Mouse (Mus musculus) embryonic facial prominence, embryonic 15.5 days (tissue): Measurements from ENCODE around the gene Fam181a. TPM values are rescaled to one million over a fixed set of nuclear protein-coding genes. Genes with fewer than 3 reads are reported as not detected.
A peak's percentile ranks its signal among the peaks of the same experiment; 100 is the strongest.

ENCODE experiments used
- ATAC-seq: fragments of 200-750 bp; cut with Nextera tagmentation; 2 replicates; pipeline ENCODE4 v1.8.0; 2017; ENCODE audit warnings: low read depth, moderate TSS enrichment; ENCODE audit not compliant: insufficient number of reproducible peaks, low FRiP score, low TSS enrichment
- H3K27ac ChIP-seq: fragments of 300-500 bp; sonication (generic); replicated peaks from 2 replicates; pipeline ENCODE4 v1.5.1; 2015; ENCODE audit warnings: mild to moderate bottlenecking, inconsistent platforms
- H3K27me3 ChIP-seq: fragments of 300-500 bp; sonication (generic); 2 replicates; pipeline ENCODE4 v1.6.1; 2015; ENCODE audit warnings: inconsistent platforms
- H3K36me3 ChIP-seq: fragments of 300-500 bp; sonication (generic); 2 replicates; pipeline ENCODE4 v1.6.1; 2015; ENCODE audit warnings: mild to moderate bottlenecking, inconsistent platforms
- H3K4me1 ChIP-seq: fragments of 300-500 bp; sonication (generic); 2 replicates; pipeline ENCODE4 v1.6.1; 2015; ENCODE audit warnings: inconsistent platforms
- H3K4me2 ChIP-seq: fragments of 300-500 bp; sonication (generic); replicated peaks from 2 replicates; pipeline ENCODE4 v1.6.1; 2015; ENCODE audit warnings: mild to moderate bottlenecking, inconsistent platforms
- H3K4me3 ChIP-seq: fragments of 300-500 bp; sonication (generic); replicated peaks from 2 replicates; pipeline ENCODE4 v1.5.1; 2015; ENCODE audit warnings: mild to moderate bottlenecking, inconsistent platforms
- H3K9ac ChIP-seq: fragments of 300-500 bp; sonication (generic); 2 replicates; pipeline ENCODE4 v1.6.1; 2015; ENCODE audit warnings: inconsistent platforms
- H3K9me3 ChIP-seq: fragments of 300-500 bp; sonication (generic); replicated peaks from 2 replicates; pipeline ENCODE4 v1.6.1; 2016; ENCODE audit warnings: inconsistent platforms
- WGBS: fragments of 180-500 bp; shearing (Covaris S2); methylation state at CpG from one replicate; pipeline ENCODE4 v1.1.7; 2015; 5-methylcytosine and 5-hydroxymethylcytosine counted together
- polyA plus RNA-seq: library from polyadenylated mRNA; unstranded; fragments of >200 nt; fragmentation: Nextera tagmentation; extraction: Ambion mirVana; gene quantifications from 2 replicates; pipeline ENCODE4 v1.2.1, GENCODE M21; 2015

The Fam181a gene
- polyA plus RNA-seq, 1 experiment from 2014 or later = not detected

DNA sequence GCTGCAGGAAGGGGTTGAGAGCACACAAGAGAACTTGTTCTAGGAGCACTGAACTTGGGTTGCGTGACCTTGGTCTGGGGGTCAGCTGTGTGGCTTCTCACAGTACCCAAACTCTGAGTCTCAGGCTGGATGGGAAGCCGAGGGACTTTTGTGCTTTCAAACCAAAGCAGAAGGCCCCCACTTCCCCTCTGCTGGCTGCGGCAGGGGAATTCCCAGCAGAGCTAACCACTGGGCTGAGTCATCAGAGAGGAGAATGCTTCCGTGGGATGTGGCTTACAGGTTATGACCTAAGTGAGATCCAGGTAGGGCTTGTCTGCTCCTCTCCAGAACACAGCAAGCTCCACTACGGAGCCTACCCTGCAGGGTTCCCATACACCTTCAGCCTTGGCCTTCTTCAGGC lies 30.4 kb downstream of the Fam181a start:
- no peaks in the 10 kb centered on the region for H3K9me3 ChIP-seq
- no peak for ATAC-seq
- no peak overlapping the region for H3K9ac ChIP-seq
- H3K4me2 ChIP-seq = no peak overlapping the region
- no peaks in the 10 kb centered on the region for H3K27me3 ChIP-seq
- 84% methylated on average over 5 of the region's 5 CpGs for WGBS
- no peaks in the 10 kb centered on the region for H3K4me1 ChIP-seq
- no peak overlapping the region for H3K4me3 ChIP-seq
- no peak overlapping the region for H3K27ac ChIP-seq
- no peaks in the 10 kb centered on the region for H3K36me3 ChIP-seq

DNA sequence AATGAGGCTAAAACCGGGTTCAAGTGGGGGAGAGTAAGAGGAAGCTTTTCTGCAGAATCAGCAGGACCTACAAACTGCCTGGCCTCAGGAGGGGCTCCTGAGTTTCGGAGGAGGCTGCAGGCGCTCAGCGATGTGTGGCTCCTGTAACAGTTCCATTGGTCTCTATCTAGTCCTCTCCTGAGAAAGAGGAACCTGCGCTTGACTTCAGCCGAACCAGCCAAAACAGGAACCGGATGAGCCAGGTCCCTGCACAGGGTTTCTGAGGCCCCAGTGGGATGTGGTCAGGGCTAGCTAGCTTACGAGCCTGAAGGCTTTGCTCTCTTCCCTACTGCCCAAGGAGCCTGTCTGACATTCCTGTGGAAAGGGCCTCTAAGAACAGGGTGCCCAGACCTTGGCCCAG lies 32.7 kb downstream of the Fam181a start:
- Histone ChIP-seq H3K27ac (no peak overlapping the region), H3K36me3 (no peaks in the 10 kb centered on the region), H3K27me3 (no peaks in the 10 kb centered on the region), H3K9me3 (no peaks in the 10 kb centered on the region), H3K4me2 (no peak overlapping the region), H3K4me3 (no peak overlapping the region), H3K4me1 (no peaks in the 10 kb centered on the region), H3K9ac (no peak overlapping the region)
- 70% methylated on average over 8 of the region's 8 CpGs for WGBS
- ATAC-seq = no peak

DNA sequence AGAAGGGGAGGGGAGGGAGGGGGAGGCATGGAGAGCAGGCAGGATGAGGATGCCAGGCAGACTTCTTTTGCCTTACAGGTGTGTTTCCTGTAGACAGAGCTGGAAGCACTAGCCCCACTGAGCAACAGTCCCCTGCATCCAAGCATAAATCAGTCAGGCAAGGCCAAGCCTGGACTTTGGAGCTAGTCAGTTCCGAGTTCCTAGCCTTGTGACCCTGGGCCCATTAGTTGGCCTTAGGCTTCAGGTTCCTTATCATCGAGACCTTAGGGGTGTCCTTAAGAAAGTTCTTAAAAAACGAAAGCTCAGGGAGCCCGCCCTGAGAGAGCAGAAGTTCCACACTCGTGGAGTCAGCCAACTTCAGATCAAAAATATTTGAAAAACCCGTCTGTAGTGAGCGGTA lies 34.2 kb downstream of the Fam181a start:
- no peaks in the 10 kb centered on the region for H3K9me3 ChIP-seq
- H3K4me3 ChIP-seq = no peak overlapping the region
- no peak for ATAC-seq
- no peak overlapping the region for H3K4me2 ChIP-seq
- no peaks in the 10 kb centered on the region for H3K4me1 ChIP-seq
- no peaks in the 10 kb centered on the region for H3K27me3 ChIP-seq
- no peak overlapping the region for H3K9ac ChIP-seq
- 79% methylated on average over 7 of the region's 7 CpGs for WGBS
- H3K27ac ChIP-seq = no peak overlapping the region
- H3K36me3 ChIP-seq = no peaks in the 10 kb centered on the region

DNA sequence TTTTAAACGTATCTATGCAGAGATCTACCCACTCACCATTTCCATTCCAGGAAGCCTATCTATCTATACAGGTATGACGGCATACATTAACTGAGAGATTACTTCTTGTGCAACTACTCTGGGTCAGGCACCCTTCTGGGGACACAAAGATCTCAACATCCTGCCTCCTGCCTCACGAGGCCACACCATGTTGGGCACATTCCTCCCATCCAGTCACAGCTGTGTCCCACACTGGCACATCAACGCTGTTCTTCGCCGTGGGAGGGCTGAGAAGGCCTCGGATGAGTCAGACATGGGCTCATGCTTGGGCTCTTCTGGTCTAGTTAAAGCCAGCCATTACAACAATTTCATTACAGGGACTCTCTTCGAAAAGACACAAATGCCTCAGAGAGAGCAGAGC lies 36.2 kb downstream of the Fam181a start:
- Histone ChIP-seq H3K27me3 (no peaks in the 10 kb centered on the region), H3K27ac (no peak overlapping the region), H3K4me1 (no peaks in the 10 kb centered on the region), H3K9ac (no peak overlapping the region), H3K4me2 (no peak overlapping the region), H3K4me3 (no peak overlapping the region), H3K36me3 (no peaks in the 10 kb centered on the region), H3K9me3 (no peaks in the 10 kb centered on the region)
- 79% methylated on average over 8 of the region's 8 CpGs for WGBS
- no peak for ATAC-seq

DNA sequence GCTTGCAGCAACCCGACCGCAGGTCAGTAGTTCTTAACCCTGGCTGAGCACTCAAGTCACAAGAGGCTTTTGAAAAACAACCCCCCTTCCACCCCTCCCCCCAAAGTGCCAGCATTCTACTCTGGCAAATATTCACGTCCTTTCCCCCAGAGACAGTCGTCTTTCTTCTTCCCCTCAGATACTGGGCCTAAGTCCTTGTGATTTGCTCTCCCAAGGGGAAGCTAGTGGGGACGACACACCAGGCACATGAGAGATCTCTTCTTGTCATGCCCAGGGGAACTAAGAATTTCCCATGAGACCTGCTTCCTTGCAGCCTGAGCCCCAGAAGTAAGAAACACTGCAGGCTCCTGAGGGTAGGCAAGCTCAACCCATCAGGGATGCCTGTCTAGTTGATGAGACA lies 36.6 kb downstream of the Fam181a start:
- Histone ChIP-seq H3K9me3 (no peaks in the 10 kb centered on the region), H3K4me3 (no peak overlapping the region), H3K27me3 (no peaks in the 10 kb centered on the region), H3K27ac (no peak overlapping the region), H3K9ac (no peak overlapping the region), H3K4me2 (no peak overlapping the region), H3K36me3 (no peaks in the 10 kb centered on the region), H3K4me1 (no peaks in the 10 kb centered on the region)
- no peak for ATAC-seq
- 48% methylated on average over 5 of the region's 5 CpGs for WGBS

DNA sequence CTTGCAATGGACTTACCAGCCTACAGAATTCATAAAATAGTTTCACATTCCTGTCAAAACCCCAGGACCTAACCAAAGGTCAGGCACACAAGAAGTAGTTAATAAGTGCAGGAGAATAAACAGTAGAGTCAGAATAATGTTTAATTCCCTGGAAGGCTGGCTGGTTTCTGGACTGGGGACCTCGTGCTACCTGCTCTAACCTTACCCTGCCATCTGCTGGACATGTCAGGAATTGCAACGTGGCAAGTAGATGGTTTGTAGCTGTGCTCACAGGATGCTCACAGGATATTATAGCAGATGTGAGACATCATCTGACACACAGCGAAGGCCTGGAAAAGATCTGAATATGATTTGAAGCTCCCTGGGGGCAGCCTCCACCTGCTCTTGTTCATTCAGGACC lies 37.7 kb downstream of the Fam181a start:
- WGBS = 7% methylated on average over 3 of the region's 3 CpGs
- no peaks in the 10 kb centered on the region for H3K4me1 ChIP-seq
- H3K36me3 ChIP-seq = no peaks in the 10 kb centered on the region
- no peak overlapping the region for H3K27ac ChIP-seq
- no peak overlapping the region for H3K9ac ChIP-seq
- H3K4me3 ChIP-seq = no peak overlapping the region
- no peaks in the 10 kb centered on the region for H3K9me3 ChIP-seq
- ATAC-seq = no peak
- no peaks in the 10 kb centered on the region for H3K27me3 ChIP-seq
- no peak overlapping the region for H3K4me2 ChIP-seq

DNA sequence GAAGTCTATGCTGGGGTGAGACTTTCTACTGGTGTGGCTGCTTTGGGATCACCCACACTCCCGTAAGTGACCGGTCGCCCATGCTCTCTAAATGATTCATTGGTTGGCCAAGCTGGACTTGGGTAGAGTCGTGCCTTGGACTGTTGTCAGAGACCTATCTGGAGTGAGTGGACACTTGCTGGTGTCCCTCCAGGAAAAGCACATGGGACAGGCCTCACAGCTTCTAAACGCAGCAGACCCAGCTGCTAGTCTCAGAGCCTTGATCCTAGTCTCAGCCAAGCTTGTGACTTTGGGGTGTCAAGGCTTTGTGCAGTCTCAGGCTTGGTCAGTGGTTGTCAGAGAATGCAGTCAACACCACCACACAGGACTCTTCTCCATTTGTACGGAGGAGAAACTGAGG lies 42.0 kb downstream of the Fam181a start:
- no peaks in the 10 kb centered on the region for H3K4me1 ChIP-seq
- no peaks in the 10 kb centered on the region for H3K9me3 ChIP-seq
- no peak overlapping the region for H3K27ac ChIP-seq
- no peak for ATAC-seq
- H3K4me2 ChIP-seq = no peak overlapping the region
- no peak overlapping the region for H3K4me3 ChIP-seq
- H3K9ac ChIP-seq = no peak overlapping the region
- no peaks in the 10 kb centered on the region for H3K36me3 ChIP-seq
- 89% methylated on average over 6 of the region's 6 CpGs for WGBS
- no peaks in the 10 kb centered on the region for H3K27me3 ChIP-seq

DNA sequence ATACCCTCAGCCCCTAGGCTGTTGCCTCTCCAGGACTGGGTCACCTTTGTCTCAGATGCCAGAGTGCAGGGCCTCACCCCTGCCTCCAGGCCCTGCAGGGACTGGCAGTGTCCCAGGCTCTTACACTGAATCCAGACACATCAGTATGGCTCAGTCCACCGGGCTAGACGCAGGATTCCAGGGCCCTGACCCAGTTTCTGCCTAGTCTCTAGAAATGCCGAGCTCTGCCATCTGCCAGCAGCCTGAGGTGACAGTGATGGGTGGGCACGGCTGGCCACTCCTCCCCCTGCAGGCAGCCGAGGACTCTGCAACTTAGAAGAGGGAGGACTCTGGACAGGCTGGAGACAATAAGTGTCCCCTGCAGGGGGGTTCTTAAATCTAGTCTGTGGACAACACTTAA lies 42.8 kb downstream of the Fam181a start:
- Histone ChIP-seq H3K9me3 (no peaks in the 10 kb centered on the region), H3K4me2 (no peak overlapping the region), H3K9ac (no peak overlapping the region), H3K4me3 (no peak overlapping the region), H3K27me3 (no peaks in the 10 kb centered on the region), H3K4me1 (no peaks in the 10 kb centered on the region), H3K36me3 (no peaks in the 10 kb centered on the region), H3K27ac (no peak overlapping the region)
- 19% methylated on average over 5 of the region's 5 CpGs for WGBS
- 0 out of 2 replicates have a peak, but pooled peaks have one; percentile 30 for ATAC-seq

DNA sequence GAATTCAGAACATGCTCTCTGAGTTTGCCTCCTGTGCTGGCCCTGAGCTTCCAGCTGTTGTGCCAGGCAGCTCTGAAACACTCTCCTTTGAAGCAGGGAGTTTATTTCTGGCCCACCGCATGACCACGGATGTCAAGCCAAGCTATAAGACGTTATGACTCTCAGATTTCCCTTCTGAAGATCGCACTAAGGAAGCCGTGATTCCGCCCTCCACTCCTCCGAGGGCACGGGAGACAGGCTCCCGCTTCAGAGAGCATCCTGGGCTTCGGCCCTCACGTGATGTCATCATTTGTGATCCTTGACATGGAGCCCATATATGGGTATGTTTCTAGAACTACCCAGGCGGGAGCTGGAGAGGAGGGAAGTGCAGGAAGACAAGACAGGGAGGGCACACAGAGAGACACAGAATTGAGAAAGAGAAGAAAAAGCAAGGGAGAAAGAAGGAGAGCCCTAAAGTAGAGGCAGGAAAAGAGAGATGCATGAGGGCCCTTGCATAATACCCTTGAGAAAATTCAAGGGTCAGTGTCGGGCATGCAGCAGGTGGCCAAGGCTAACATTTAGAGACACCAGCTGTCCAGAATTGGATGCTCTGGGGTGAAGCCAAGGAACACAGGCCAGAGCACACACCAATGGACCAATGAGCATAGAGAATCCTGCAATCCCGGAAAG lies 45.1 kb downstream of the Fam181a start, which contains the start of gene Asb2:
Gene Asb2, minus strand, starts transcription at position 256 of the 669 bp plus-strand sequence.
- Histone ChIP-seq H3K27me3 (no peaks in the 10 kb centered on the region), H3K36me3 (no peaks in the 10 kb centered on the region), H3K4me2 (no peak within 1 kb of the TSS), H3K4me3 (no peak within 1 kb of the TSS), H3K9me3 (no peaks in the 10 kb centered on the region), H3K27ac (no peak within 1 kb of the TSS), H3K9ac (no peak within 1 kb of the TSS), H3K4me1 (0 out of 2 replicates have a peak, but pooled peaks cover 3% of the 10 kb centered on the region)
- 49% methylated on average over 14 of the region's 14 CpGs for WGBS
- no peak for ATAC-seq

DNA sequence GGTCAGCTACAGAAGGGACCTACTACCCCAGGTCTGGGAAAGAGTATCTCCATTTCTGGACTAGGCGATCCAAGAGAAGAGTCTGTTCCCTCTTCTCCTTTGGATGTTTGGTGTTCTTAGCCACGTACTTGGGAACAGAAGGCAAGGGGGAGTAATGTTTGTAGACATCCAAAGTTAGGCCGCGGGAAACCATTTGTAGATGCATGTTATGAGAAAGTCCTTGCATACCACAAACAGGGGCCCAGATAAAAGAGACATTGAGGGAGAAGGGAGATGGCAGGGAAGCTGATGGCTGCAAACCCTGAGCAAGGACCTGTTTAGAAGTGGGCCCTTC lies 45.6 kb downstream of the Fam181a start:
- no peak for ATAC-seq
- no peaks in the 10 kb centered on the region for H3K36me3 ChIP-seq
- no peaks in the 10 kb centered on the region for H3K27me3 ChIP-seq
- H3K27ac ChIP-seq = no peak overlapping the region
- 0 out of 2 replicates have a peak, but pooled peaks cover 3% of the 10 kb centered on the region for H3K4me1 ChIP-seq
- no peaks in the 10 kb centered on the region for H3K9me3 ChIP-seq
- 89% methylated on average over 4 of the region's 4 CpGs for WGBS
- no peak overlapping the region for H3K9ac ChIP-seq
- H3K4me2 ChIP-seq = no peak overlapping the region
- H3K4me3 ChIP-seq = no peak overlapping the region

DNA sequence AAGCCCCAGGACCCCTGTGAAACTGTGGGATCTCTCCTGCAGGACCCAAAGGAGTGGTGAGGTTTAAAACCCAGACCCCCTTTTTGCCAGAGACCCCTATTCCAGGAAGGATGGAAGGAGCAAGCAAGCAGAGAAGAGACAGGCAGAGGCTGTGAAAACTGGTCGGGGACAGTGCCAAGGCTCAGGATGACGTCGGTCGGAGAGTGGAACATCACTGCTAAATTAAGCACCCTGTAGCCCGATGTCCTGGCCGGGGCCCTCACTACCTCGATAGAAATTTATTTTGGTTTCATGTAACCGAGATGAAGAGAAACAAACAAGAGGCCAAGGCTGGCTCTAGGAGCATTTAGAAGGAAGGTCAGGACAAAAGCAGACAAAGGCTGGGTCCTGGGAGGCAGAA lies 47.4 kb downstream of the Fam181a start:
- 76% methylated on average over 8 of the region's 8 CpGs for WGBS
- Histone ChIP-seq H3K36me3 (no peaks in the 10 kb centered on the region), H3K9ac (no peak overlapping the region), H3K4me1 (0 out of 2 replicates have a peak, but pooled peaks cover 3% of the 10 kb centered on the region), H3K9me3 (no peaks in the 10 kb centered on the region), H3K27me3 (no peaks in the 10 kb centered on the region), H3K27ac (no peak overlapping the region), H3K4me2 (no peak overlapping the region), H3K4me3 (no peak overlapping the region)
- no peak for ATAC-seq
